Mouse (Mus musculus): ENCODE measurements around the gene Tmem206.
A peak's percentile ranks its signal among the peaks of the same experiment; 100 is the strongest.

The Tmem206 gene

DNA sequence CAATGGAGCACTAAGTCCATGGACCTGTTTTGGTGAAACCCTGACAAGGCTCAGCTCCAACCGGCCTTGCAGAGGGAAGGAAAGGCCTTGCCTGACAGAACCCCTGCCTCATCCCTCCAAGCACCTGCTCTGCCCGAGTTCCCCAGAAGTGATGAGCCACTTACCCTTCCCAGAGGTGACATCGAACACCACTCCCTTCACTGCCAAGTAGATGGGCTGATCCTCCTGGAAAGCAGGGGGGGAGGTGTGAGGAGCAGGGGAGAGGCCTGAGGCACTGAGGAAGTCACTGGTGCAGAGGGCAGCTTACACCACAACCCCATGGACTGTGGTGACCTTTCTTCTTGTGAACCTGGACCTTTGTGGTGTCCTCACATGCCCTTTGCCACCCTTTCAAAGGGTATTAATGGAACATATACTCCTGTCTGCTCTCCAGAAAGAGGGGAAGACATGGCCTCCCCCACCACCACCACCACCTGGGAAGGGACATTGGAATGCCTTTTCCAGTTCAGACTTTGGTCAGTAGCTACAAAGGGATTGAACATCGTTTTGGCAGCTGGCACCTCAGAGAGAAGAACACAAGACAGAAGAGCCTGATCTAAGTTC, 14.3 kb upstream of the Tmem206 start:
- DNase-seq, result no peak

DNA sequence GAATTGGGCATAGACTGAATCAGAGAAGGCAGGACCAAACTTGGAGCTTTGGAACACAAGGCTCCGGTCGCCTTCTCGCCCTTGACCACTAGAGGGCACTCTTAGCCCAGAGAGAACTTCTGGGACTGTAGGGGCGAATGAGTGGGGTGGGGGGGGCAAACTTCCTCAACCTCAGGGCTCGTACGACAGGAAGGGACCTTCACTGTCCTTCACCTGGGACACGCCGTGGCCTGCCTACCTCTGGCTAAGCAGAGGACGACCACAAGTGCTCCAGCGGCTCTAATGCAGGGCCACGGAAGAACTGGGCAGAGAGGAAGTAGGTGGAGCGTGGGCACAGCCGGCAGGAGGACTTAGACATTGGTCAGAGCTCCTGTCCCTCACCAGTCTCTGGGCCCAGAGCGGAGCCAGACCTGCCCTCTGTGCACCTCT, 13.2 kb upstream of the Tmem206 start:
- DNase-seq, result peak; percentile 86 to 87

DNA sequence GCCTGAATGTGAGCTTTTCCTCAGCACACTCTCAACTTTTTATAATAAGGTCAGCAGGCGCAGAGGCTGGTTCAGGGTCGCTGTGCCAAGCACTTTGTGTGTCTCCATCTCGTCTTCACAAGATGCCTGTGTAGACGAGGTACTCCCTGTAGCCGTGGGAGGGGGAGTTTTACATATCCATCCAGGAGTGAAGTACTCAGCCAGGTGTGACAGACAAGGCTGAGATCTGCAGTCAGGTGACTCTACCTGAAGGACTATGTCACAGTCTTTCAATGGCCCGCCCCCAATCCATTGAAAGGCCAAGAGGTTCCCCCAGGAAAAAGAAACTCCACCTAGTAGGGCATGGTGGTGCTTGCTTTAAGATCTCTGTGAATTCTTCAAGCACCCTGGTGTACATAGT, 12.6 kb upstream of the Tmem206 start:
- peak in 1 of 2 experiments; percentile 19 for DNase-seq

DNA sequence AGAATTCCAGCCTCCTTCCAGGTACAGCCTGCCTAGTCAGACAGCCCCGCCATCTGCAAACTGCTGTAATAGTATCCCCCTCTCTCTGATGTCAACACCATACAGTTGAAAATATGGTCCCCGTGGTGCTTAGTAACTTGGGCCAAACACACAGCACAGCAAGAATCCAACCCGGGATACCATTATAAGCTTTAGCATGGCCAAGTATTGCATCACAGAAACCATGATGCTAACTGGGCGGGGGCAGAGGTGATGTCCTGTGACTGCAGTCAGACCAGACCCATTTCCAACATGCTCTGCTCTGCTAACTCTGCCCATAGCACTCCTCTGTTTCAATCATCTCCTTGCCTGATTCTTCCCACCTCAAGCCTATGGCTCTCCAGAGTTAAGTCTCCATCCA, 11.8 kb upstream of the Tmem206 start:
- DNase-seq, result peak; percentile 9 to 14

DNA sequence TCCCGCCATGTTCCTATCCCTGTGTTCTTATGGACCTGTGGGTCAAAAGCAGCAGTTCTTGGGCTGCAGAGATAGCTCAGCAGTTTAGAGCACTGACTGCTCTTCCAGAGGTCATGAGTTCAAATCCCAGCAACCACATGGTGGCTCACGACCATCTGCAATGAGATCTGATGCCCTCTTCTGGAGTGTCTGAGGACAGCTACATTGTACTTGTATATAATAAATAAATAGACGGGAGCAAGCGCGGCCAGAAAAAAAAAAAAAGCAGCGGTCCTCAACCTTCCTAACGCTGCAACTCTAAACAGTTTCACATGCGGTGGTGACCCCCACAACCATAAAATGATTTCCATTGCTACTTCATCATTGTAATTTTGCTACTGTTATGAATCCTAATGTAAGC, 8.9 kb upstream of the Tmem206 start:
- DNase-seq, result no peak

DNA sequence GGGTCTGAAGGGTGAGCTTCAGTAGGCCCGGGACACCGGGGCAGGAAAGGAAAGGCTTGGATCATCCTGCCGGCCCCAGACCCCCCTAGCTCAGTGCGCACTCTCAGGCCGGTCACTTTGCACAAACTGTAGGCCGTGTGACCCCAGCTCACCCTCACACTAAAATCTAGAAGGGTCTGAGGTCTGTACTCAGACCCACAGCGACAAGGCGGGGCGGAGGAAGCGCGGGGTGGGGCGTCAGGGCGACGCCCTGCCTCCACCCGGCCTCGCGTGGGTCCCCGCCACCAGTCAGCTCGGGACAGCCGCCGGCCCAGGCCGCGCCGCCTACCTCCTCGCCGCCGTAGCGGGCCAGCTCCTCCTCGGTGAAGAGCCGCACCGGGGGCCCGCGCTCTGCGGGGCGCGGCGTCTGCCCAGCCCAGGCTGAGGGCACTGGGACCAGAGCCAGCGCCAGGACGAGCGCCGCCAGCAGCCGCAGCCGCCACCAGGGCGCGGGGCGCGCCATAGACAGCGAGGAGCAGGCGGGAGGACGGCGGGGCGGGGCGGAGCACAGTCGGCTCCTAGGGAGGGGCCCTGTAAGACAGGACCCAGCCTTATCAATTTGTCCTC, 8.0 kb upstream of the Tmem206 start, which contains the start of gene Nenf:
TSS of gene Nenf (minus strand) at position 604 of the 606 bp plus-strand sequence.
- peak; percentile 82 to 86 for DNase-seq

DNA sequence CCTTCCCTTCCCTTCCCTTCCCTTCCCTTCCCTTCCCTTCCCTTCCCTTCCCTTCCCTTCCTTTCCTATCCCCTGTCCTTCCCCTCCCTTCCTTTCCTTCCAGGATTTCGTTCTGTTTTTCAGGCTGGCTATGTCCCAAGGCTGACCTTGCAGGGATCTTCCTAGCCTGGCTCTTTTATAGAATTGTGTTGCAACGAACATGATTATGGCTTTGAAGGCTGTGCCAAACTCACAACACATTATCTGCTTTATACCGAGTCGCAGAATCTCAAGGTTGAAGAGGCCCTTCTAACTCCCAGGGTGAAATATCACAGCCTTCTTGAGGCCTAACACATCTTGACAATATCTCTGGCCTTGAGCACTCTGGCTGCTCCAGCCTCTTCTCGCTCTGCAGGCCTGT, 7.0 kb upstream of the Tmem206 start:
- no peak for DNase-seq

DNA sequence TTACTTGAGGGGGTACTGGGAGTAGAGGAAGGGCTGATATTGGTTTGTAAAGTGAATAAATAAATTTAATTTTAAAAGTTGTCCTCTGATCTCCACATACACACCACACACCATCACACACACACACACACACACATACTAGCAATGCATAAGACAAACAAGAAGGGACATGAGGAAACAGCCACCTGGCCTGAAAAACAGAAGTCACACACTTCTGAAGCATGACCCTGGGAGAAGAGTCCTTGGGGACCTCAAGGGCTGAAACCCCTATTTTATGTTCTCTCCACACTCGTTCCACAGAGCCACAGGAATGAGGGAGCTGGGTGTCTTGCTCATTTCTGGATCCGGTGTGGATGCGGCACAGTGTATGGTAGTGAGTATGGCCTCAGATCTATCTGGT, 2.3 kb upstream of the Tmem206 start:
- peak; percentile 61 to 66 for DNase-seq

DNA sequence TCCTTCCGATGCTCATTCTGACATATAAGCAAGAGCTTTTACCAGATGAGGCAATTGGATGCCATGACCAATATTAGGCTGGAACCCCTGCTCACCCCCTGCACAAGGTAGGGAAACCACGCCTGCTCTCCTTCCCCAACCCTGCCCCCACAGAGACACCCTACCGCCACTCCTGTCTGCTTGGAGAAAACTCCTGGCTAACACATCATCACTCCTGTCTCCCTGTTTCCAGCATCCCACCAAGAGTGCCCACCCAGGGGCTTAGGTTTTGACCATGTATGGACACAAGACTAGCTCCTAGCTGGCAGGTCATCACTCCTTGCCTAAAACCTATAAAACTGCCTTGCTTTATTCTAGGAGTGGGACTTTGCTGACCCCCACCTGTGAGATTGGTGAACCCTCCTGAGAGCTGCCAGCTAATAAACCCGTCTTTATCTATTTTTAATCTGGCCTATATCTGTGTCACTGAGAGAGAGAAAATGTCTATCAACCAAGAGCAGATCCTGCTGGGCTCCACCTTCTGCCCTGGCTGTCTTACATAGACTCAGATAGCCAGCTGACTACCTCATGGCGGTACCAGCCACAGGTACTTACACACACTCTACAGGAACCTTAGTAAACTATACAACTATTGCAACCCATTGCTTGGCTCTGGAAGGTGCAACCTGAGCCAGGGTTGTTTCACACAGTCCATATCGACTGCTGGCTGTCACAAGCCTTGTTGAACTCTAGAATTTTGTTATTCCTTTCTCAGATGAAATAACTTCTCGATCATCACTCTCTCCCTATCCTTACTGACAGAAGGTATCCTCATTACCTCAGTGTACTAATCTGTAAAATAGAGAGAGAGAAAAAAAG, 750 bp upstream of the Tmem206 start:
- no peak for DNase-seq

DNA sequence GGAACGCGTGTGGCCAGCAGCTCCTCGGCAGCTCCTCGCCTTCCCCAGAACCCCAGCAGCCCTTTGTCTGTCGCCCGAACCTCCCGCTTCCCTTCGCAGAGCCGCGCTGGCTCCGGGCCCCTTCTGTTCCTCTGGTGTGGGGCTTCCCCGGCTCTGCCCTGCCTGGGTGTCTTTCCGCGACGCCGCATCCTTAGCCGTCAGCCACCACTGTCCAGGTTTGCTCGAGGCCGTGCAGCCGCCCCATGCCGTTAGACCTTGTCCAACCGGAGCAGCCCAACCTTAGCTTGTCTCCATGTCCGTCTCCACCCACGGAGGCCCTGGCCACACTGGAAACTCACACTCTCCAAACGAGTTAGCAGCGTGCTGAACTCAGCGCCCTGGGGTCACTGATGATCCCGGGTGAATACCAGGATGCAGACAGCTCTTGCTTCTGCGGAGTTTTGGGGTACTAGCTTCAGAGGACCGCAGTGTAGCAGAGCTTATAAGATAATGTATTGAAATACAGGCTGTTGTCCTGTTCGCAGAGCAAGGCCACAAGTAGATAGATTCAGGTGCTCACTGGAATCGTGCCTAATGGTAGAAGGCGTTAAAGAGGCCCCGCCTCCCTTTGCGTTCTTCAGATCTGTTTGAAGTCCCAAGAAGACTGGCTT, 646 bp downstream of the Tmem206 start:
- peak; percentile 80 to 83 for DNase-seq

DNA sequence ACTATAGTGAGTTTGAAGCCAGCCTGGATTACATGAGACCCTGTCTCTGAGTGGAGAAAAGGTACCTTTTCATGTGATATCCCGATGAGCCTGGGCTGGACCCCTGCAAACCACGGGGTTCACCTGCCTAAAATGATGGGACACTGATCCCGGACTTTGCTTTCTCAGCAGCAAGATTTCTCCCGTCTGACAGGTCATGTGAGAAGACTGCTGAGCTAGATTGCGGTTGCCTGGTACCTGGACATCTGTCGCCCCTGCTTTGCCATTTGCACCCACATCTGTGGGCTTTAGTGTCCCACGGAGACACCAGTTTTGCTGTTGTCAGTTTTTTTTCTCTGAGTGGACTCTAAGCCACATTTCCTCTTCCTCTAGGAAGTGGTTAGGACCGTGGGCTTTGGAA, 1.5 kb downstream of the Tmem206 start:
- DNase-seq, result no peak

DNA sequence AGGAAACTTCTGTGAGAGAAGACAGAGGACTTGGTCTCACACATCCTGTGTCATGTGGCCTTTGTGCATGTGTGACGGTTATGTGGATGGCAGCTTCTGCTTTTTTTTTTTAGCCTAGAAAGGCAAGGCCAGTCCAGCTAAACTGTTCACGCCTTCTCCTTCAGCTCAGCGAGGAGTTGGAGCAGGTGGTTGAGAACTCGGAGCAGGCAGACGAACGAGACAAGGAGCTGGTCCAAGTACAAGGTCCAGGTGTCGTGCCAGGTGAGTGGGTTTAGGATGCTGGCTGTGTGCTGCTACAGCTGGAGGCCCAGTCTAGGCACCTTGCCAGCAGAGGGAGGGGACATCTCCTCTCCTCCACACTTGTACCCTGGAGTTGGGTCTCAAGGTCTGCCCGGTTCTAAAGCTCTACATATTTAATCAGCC, 2.3 kb downstream of the Tmem206 start:
- DNase-seq, result peak; percentile 50 to 53

DNA sequence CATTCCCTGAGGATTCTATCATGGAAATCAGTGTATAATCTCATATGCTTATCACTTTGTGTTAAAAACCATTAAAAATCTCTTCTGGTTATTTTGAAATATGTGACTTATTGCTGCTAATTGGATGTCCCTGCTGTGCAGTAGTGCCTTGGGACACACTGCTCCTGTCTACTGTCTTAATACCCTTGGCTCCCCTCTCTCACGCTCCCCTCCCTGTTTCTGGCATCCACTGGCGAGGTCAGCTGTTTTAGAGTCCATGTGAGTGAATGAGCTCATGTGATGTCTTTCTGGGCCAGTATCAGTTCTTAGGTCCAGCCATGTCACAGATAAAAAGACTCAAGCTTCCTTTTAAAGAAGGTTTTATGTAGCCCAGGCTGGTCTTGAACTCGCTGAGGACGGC, 4.6 kb downstream of the Tmem206 start:
- no peak for DNase-seq

DNA sequence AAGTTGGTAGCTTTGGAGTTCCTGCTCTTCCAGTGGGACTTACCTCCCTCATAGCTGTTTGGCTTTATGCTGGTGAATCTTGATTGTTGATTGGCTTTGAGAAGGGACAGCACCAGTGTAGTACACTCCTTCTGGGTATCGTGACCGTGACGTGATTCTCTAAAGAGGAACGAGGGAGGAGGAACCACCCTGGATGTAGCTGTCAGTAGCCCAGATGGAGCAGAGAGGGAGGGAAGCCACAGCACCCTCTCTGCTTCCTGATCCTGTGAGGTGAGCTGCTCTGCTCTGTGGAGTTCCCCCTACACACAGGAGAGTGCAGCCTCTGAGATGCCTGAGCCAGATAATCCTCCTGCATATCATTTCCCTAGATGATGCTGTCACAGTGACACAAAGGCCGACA, 8.8 kb downstream of the Tmem206 start:
- DNase-seq, result peak; percentile 50 to 62

DNA sequence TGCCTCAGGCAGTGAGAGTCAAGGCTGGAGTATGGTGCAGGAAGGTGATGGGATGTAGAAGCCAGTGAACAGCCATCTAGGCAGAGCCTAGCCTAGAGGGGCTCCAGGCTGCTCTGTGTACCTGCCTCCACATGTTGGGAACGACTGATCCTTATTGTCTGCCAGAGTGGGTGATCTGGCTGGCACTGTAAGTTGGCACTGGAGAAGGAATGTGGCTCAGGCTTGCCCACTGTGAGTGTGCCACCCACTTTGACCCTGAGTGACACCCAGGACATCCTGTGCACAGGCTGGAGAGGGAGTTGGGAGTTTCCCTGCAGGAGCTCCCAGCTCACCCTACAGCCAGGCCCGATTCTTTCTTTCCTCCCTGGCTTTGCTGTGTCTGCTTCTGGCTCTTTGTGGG, 14.2 kb downstream of the Tmem206 start:
- no peak for DNase-seq

DNA sequence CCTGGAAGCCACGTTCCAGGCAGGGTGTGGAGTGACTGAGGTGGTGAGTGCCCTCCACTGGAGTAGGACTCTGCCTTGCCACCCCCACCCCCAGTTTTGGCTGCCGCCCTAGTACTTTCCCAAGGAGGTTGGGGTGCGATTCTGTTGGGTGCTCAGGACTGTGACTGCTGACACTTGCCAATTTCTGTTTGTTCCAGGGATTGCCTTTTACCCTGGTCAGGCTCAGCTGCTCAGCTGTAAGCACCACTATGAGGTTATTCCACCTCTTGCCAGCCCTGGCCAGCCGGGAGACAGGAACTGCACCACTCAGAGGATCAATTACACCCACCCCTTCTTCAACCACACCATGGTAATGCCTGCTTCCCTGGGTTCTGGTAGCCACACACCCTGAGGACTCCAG, 14.8 kb downstream of the Tmem206 start:
- DNase-seq, result no peak

DNA sequence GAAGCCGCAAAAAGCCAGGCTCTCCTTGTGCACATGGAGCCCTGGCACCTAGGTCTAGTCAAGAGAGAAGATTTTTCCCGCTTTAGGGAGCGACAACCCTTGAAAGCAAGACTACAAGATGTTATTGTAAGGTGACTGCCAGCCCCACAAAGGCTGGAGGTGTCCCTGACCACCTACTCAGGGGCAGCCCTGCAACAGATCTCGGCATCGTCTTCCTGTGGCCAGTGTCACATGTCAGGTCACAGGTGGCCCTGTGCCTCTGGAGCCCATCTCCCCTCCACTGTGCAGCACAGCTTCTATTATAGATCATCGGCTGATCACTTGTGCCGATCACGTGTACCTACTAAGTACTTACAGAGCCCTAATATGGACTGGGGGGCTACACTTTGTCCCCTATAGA, 21.9 kb downstream of the Tmem206 start:
- DNase-seq, result no peak

DNA sequence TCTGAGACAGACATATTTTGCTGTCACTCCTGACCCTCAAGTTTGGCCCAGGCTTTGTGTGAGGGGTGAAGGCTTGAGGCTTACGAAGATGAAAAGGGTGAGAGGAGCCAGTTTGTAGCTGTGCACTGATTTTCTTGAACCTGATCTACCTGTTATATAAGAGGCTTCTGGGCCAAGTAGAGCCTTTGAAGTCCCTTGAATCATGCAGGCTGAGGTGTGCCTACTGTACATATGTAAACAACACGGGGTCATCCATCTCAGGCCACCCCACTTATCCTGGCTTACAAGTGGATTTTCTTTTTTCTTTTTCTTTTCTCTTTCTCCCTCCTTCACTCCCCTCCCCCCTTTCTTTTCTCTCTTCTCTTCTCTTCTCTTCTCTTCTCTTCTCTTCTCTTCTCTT, 22.9 kb downstream of the Tmem206 start:
- no peak for DNase-seq

DNA sequence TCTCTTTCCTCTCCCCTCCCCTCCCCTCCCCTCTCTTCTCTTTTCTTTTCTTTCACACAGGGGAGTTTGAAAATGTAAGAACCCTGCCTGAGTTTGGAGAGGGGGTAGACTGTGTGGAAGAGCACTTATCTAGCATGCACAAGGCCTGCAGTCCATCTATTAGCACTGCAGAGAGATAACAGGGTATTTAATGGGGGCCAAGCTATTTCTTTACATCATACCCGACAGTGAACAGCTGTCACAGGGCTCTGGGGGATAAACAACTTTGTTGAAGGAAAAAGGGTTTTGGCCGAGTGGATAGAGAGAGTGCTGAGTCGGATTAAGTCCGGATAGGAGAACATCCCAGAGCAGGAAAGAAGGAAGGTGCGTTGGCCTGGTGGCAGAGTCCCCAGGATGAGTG, 23.3 kb downstream of the Tmem206 start:
- no peak for DNase-seq

DNA sequence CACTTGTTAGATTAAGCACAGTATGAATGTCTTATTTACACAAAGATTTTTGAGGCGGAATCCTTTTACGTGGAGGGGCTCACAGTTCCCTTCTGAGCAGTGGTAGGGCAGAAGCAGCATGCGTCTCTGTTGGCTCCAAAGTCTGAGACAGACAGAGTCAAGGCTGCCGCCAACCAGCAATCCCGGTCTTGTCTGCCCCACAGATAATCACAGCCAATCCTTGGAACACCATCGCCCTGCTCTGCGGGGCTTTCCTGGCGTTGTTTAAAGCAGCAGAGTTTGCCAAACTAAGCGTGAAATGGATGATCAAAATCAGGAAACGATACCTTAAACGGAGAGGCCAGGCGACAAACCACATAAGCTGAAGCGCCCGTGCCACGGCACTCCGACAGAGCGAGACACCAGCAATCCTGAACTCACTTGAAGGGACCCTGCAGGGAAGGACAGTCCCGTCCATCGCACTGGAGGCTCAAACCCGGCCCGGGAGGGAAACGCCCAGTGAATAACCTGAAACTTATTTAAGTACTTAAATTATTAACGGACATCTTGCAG, 23.9 kb downstream of the Tmem206 start:
- DNase-seq, result no peak

DNA sequence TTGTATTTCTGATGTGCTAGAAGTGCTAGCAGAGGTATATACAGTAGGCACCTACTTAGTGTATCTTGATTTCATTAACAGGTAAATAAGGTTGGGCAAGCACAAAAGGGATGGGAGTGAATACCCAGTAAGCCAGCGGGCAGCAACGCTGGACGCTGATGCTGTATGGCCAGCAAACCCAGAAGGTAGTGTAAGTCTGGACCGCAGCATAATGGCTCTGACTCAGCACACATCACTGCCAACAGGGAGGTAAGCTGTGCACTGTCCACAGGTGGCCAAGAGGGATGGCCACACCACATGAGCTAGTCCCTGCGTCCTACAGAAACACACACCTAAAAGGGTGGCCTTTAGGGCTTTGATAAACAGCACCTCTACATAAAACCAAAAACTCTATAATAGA, 24.6 kb downstream of the Tmem206 start:
- DNase-seq, result no peak

DNA sequence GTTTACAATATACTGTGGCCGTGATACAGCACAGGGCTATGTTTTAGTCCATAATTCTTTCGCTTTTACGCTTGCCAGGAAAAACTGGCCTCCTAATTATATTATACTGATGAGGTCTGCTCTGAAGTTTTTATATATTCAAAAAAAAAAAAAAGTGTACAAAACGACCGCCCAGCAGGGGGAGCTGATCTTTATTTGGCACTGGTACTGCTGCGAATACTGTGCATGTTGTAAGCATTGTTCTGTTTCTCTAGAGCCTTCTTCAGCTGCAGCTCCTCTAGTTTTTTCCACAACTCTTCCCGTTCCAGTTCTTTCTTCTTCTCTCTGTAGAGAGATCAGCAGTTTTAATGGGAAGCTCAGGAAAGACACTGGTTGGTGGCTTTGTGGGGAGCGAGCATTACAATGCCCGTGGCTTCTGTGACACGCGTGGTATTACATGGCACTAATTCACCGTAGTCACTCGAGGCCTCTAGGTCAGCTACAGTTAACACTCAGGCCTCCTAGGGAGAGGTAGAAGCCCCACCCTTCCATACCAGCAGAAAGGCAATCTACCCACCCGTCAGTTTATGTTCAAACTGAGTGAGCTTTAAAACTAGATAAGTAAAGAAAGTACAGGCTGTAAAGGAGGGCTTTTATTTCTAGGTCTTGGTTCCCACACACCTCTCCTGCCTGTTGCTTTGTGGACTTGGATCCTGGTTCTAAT, 27.2 kb downstream of the Tmem206 start:
- DNase-seq, result peak; percentile 60 to 66

DNA sequence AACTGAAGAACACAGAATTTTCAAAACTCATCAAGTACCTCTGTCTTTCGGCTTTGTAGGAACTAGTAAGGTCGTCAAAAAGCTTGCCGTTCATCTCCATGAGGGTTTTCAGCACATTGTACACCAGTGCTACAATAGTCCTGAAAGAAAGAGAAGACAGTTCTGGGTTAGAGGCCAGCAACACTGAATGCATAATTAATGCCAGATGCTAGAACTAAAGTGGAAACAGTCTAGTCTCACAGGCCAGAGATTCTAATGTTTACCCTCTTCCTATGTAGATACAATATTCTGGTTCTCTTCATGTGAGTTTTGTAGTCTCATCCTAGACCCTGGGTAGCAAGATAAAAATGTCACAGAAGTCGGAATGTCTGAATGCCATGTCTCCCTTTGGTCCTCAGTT, 28.1 kb downstream of the Tmem206 start:
- DNase-seq, result no peak

Data from B cell, adult 2 months (primary cell).